Mouse (Mus musculus) cerebellum, adult 2 months (tissue): ENCODE data around the gene Srrm3.

Experiments
- CTCF ChIP-seq: fragments of 200-500 bp; IDR thresholded peaks from 2 replicates; pipeline ENCODE4 v1.5.1; 2011; ENCODE audit warnings: low read depth, mild to moderate bottlenecking, control low read depth, low read length, moderate library complexity, borderline replicate concordance; ENCODE audit not compliant: insufficient read depth
- POLR2A ChIP-seq: fragments of 200-500 bp; IDR thresholded peaks from 2 replicates; pipeline ENCODE4 v1.6.1; 2011; ENCODE audit warnings: low read length, control low read depth, borderline replicate concordance; ENCODE audit not compliant: insufficient read depth

DNA sequence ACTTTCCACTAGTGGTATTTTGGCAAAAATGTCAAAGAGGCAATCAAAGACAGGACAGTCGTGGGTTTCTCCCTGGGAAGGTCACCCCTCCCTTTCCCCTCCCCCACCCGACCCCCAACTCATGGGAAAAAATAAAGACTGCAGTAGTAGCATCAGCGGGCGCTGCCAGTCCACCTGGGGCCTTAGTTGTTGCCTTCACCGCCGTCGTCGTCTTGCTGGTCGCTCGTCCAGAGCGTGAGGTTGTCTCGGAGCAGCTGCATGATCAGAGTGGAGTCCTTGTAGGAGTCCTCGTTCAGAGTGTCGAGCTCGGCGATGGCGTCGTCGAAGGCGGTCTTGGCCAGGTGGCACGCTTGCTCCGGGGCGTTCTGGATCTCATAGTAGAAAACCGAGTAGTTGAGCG is 104.1 kb downstream of the Srrm3 start:
- TF ChIP-seq CTCF (no peak), POLR2A (no peak)
